Mouse (Mus musculus) erythroblast, adult 5-6 weeks (primary cell): ENCODE data around the gene Cd164l2. TPM values are rescaled to one million over a fixed set of nuclear protein-coding genes. Genes with fewer than 3 reads are reported as not detected.

Experiments
- ATAC-seq: replicated peaks from 2 replicates; pipeline ENCODE4 v1.8.0; 2016; ENCODE audit warnings: moderate number of reproducible peaks, mild to moderate bottlenecking, moderate TSS enrichment, inconsistent platforms; ENCODE audit not compliant: poor library complexity, low FRiP score, severe bottlenecking
- total RNA-seq, 2 experiments: library from RNA; stranded (forward) in 1 of 2; stranded (reverse) in 1 of 2; fragments of 150-400 nt in 1 of 2; fragments of 200-764, 138-1000 nt in 1 of 2; gene quantifications; 2 replicates each; pipeline versions ENCODE4 v1.2.3 to v1.2.4; 2015 to 2017; ENCODE audit warnings: low replicate concordance in 2 of 2

The Cd164l2 gene
- total RNA-seq, 2 experiments from 2014 or later, result not detected

GRCm38 (mm10) chr4:133250609-133251008 lies 38.7 kb downstream of the Cd164l2 start:
- peak; percentile 58 for ATAC-seq

GRCm38 (mm10) chr4:133251214-133251613 lies 39.3 kb downstream of the Cd164l2 start:
- no peak for ATAC-seq

- ATAC-seq, result no peak
These were observed 40.2 kb downstream of the Cd164l2 start for GRCm38 (mm10) chr4:133252089-133252488.

- ATAC-seq, result no peak
These were observed 41.5 kb downstream of the Cd164l2 start for GRCm38 (mm10) chr4:133253412-133253811.

GRCm38 (mm10) chr4:133255392-133255791 lies 43.5 kb downstream of the Cd164l2 start:
- no peak for ATAC-seq

GRCm38 (mm10) chr4:133256820-133257219 lies 44.9 kb downstream of the Cd164l2 start:
- no peak for ATAC-seq

GRCm38 (mm10) chr4:133257230-133257629 lies 45.3 kb downstream of the Cd164l2 start:
- ATAC-seq, result no peak

GRCm38 (mm10) chr4:133257798-133258408 lies 46.0 kb downstream of the Cd164l2 start:
- no peak for ATAC-seq

- no peak for ATAC-seq
These were observed 49.9 kb downstream of the Cd164l2 start for GRCm38 (mm10) chr4:133261641-133262374.

- ATAC-seq, result no peak
These were observed 50.4 kb downstream of the Cd164l2 start for GRCm38 (mm10) chr4:133262375-133262765.

- ATAC-seq, result no peak
These were observed 51.0 kb downstream of the Cd164l2 start, which contains the start of gene Sytl1 for GRCm38 (mm10) chr4:133262882-133263281. Sytl1 (minus strand) TSS chr4:133263113.

- ATAC-seq, result no peak
These were observed 51.8 kb downstream of the Cd164l2 start for GRCm38 (mm10) chr4:133263756-133264155.

GRCm38 (mm10) chr4:133264559-133264958 lies 52.6 kb downstream of the Cd164l2 start:
- no peak for ATAC-seq

GRCm38 (mm10) chr4:133265297-133265696 lies 53.4 kb downstream of the Cd164l2 start:
- no peak for ATAC-seq

- ATAC-seq, result no peak
These were observed 53.8 kb downstream of the Cd164l2 start for GRCm38 (mm10) chr4:133265759-133266158.

- ATAC-seq, result no peak
These were observed 54.4 kb downstream of the Cd164l2 start for GRCm38 (mm10) chr4:133266248-133266880.

- no peak for ATAC-seq
These were observed 57.0 kb downstream of the Cd164l2 start for GRCm38 (mm10) chr4:133268931-133269330.

- ATAC-seq, result no peak
These were observed 57.7 kb downstream of the Cd164l2 start for GRCm38 (mm10) chr4:133269596-133269995.

GRCm38 (mm10) chr4:133270929-133271328 lies 59.0 kb downstream of the Cd164l2 start:
- ATAC-seq, result no peak
